Mouse (Mus musculus) hindbrain, embryonic 10.5 days (tissue): ENCODE results near the gene Evpl. TPM values are rescaled to one million over a fixed set of nuclear protein-coding genes. Genes with fewer than 3 reads are reported as not detected.

Experiments used
- DNase-seq: peaks from one replicate; pipeline ENCODE4 v3.0.0-alpha.2; 2017; ENCODE audit warnings: low spot score
- H3K27ac ChIP-seq: fragments of 300-500 bp; sonication (generic); 2 replicates; pipeline ENCODE4 v1.5.1; 2016; ENCODE audit warnings: mild to moderate bottlenecking, moderate library complexity
- H3K27me3 ChIP-seq: fragments of 300-500 bp; sonication (generic); 2 replicates; pipeline ENCODE4 v1.6.1; 2016; ENCODE audit warnings: mild to moderate bottlenecking; ENCODE audit not compliant: poor library complexity, insufficient read depth, severe bottlenecking
- H3K36me3 ChIP-seq: fragments of 300-500 bp; sonication (generic); 2 replicates; pipeline ENCODE4 v1.6.1; 2016; ENCODE audit warnings: mild to moderate bottlenecking, moderate library complexity
- H3K4me1 ChIP-seq: fragments of 300-500 bp; sonication (generic); replicated peaks from 2 replicates; pipeline ENCODE4 v1.6.1; 2016; ENCODE audit warnings: mild to moderate bottlenecking
- H3K4me3 ChIP-seq: fragments of 300-500 bp; sonication (generic); 2 replicates; pipeline ENCODE4 v1.5.1; 2016; ENCODE audit warnings: mild to moderate bottlenecking, moderate library complexity
- H3K9me3 ChIP-seq: fragments of 300-500 bp; sonication (generic); 2 replicates; pipeline ENCODE4 v1.6.1; 2016; ENCODE audit warnings: mild to moderate bottlenecking, moderate library complexity
- WGBS: fragments of 180-500 bp; shearing (Covaris S2); methylation state at CpG from one replicate; pipeline ENCODE4 v1.1.7; 2016; 5-methylcytosine and 5-hydroxymethylcytosine counted together
- polyA plus RNA-seq: library from polyadenylated mRNA; unstranded; fragments of >200 nt; fragmentation: Nextera tagmentation; extraction: Ambion mirVana; gene quantifications from 2 replicates; pipeline ENCODE4 v1.2.1, GENCODE M21; 2016

Evpl gene
- polyA plus RNA-seq, 1 experiment from 2014 or later = 0.76 TPM

DNA sequence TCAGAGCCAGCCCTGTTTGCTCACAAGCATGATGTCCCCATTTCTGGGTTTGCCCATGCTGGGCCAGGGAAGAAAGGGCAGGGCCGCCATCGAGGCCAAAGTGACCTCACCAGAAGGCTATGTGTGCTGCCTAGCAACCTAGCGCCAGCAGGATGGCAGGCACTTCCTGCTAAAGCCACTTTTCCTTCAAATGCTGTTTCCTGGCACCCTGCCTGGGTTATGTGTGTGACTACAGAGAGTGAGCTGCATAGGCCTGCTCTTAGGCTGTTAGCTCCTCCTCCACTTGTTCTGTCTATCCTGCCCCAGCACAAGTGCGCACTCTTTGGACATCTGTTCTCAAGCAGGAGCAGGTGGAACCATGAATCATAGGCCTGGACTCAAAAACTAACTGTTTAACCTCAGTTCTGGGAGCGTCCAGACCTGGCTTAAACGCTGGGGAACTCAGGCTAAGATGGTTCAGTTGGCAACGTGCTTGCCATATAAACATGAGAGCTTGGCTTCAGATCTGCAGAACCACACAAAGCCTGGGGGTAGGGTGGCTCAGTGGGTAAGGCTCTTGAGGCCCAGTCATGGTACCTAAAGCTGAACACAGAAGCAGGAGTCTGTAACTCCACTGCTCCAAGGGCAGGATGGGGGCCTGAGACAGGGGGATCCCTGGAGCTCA, 19.0 kb downstream of the Evpl start:
- peak; percentile 49 for DNase-seq
- Histone ChIP-seq H3K4me1 (peaks cover 40% of the 10 kb centered on the region), H3K27ac (peak overlapping the region; percentile 67), H3K36me3 (no peaks in the 10 kb centered on the region), H3K27me3 (peaks cover 39% of the 10 kb centered on the region), H3K9me3 (peaks cover 12% of the 10 kb centered on the region), H3K4me3 (no peak overlapping the region)
- 66% methylated on average over 7 of the region's 7 CpGs for WGBS

GRCm38 (mm10) chr11:116218263-116218662, 19.6 kb downstream of the Evpl start:
- no peak overlapping the region for H3K4me3 ChIP-seq
- WGBS = 89% methylated on average over 2 of the region's 2 CpGs
- peaks cover 33% of the 10 kb centered on the region for H3K27me3 ChIP-seq
- no peaks in the 10 kb centered on the region for H3K36me3 ChIP-seq
- peaks cover 12% of the 10 kb centered on the region for H3K9me3 ChIP-seq
- DNase-seq = no peak
- H3K27ac ChIP-seq = peak overlapping the region; percentile 67
- peaks cover 40% of the 10 kb centered on the region for H3K4me1 ChIP-seq

GRCm38 (mm10) chr11:116216549-116216948, 21.3 kb downstream of the Evpl start:
- peaks cover 25% of the 10 kb centered on the region for H3K4me1 ChIP-seq
- 85% methylated on average over 11 of the region's 11 CpGs for WGBS
- DNase-seq = no peak
- H3K4me3 ChIP-seq = no peak overlapping the region
- H3K9me3 ChIP-seq = peaks cover 7% of the 10 kb centered on the region
- peaks cover 16% of the 10 kb centered on the region for H3K27me3 ChIP-seq
- H3K36me3 ChIP-seq = no peaks in the 10 kb centered on the region
- H3K27ac ChIP-seq = no peak overlapping the region

DNA sequence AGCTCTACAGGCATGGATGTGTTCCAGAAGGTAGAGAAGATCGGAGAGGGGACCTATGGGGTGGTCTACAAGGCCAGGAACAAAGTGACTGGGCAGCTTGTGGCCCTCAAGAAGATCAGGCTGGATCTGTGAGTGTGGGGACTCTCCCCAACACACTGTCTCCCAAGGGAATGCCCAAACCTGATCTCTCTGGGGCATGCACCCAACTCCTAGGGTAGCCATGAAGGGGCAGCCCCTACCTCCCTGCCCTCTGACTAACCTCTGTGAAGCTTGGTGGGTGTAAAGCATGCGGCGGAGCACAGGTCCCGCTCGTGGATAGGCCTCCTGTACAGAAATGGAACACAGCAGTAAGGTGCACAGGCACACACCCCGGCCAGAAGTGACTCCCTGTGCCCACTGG, 21.9 kb downstream of the Evpl start:
- H3K4me1 ChIP-seq = peaks cover 25% of the 10 kb centered on the region
- H3K36me3 ChIP-seq = no peaks in the 10 kb centered on the region
- no peak overlapping the region for H3K4me3 ChIP-seq
- no peak overlapping the region for H3K27ac ChIP-seq
- 92% methylated on average over 6 of the region's 6 CpGs for WGBS
- DNase-seq = no peak
- peaks cover 10% of the 10 kb centered on the region for H3K27me3 ChIP-seq
- 0 out of 2 replicates have a peak, but pooled peaks cover 1% of the 10 kb centered on the region for H3K9me3 ChIP-seq

DNA sequence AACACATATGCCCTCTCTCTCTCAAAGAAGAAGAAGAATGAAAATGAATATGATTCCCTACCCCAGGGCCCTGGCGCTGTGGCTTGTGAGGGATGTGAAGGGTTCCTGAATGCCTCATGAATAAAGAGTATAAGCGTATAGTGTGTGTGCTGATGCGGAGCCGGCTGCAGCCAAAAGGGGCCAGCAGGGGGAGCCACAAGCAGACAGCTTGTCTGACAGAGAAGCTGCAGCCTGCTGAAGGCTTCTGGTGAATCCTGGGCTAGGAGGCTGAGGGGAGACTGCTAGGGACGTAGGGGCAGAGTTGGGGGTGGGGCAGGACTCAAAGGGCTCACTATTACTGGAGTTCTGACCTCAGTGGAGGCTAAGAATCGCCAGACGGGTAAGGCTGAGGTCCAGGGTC, 22.7 kb downstream of the Evpl start:
- H3K4me3 ChIP-seq = no peak overlapping the region
- no peaks in the 10 kb centered on the region for H3K36me3 ChIP-seq
- H3K9me3 ChIP-seq = no peaks in the 10 kb centered on the region
- no peak for DNase-seq
- H3K4me1 ChIP-seq = peaks cover 19% of the 10 kb centered on the region
- no peak overlapping the region for H3K27ac ChIP-seq
- 78% methylated on average over 7 of the region's 7 CpGs for WGBS
- H3K27me3 ChIP-seq = peaks cover 2% of the 10 kb centered on the region; the same call in 1 of the 2 replicates

- H3K36me3 ChIP-seq = no peaks in the 10 kb centered on the region
- no peaks in the 10 kb centered on the region for H3K9me3 ChIP-seq
- H3K4me3 ChIP-seq = no peak overlapping the region
- H3K27ac ChIP-seq = no peak overlapping the region
- WGBS = 93% methylated on average over 13 of the region's 13 CpGs
- H3K4me1 ChIP-seq = peaks cover 7% of the 10 kb centered on the region
- no peaks in the 10 kb centered on the region for H3K27me3 ChIP-seq
- no peak for DNase-seq
These were observed 23.9 kb downstream of the Evpl start for GRCm38 (mm10) chr11:116213877-116214510.

- Histone ChIP-seq H3K9me3 (no peaks in the 10 kb centered on the region), H3K4me3 (no peak overlapping the region), H3K27me3 (no peaks in the 10 kb centered on the region), H3K27ac (no peak overlapping the region), H3K4me1 (no peaks in the 10 kb centered on the region), H3K36me3 (no peaks in the 10 kb centered on the region)
- no peak for DNase-seq
- WGBS = 93% methylated on average over 6 of the region's 6 CpGs
These were observed 25.0 kb downstream of the Evpl start for GRCm38 (mm10) chr11:116212847-116213246.

DNA sequence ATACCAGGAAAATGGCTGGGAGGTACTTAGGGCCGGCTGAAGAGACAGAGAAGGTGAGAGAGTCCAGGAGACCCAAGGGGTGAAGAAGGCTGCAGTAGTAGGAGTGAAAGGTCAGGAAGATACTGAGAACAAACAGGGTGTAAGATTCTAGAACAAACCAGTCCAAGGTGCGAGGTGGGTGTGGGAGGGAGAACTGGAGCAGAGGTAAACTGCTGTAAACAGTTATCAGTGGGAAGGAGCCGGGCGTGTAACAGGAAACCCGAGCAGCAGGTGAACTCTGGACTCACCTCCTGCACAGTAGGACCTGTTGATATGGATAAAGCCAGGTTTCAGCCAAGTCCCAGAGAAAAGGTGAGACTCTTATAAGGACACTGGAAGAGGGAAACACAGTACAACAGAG, 27.2 kb downstream of the Evpl start:
- WGBS = 78% methylated on average over 5 of the region's 5 CpGs
- no peak overlapping the region for H3K27ac ChIP-seq

DNA sequence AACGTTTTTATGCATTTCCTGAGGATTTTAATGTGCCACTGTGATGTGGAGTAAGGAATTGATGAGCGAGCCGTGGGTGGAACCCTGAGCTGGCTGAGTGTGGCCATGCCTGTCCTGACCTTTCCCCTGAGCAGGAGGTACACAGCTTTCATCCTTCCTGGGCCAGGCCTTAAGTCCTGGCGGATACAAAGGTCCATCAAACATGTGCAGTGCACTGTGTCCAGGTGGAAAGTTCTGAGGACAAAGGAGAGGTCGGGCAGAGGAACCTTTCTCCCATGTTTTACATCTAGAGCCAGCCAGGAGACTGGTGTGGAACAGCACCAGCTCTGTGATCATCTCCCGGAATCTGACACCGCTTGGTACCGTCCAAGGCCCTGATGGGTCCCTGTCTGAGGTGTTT, 28.6 kb downstream of the Evpl start:
- H3K27ac ChIP-seq = no peak overlapping the region
- H3K4me3 ChIP-seq = no peak overlapping the region
- no peak for DNase-seq
- peaks cover 30% of the 10 kb centered on the region for H3K36me3 ChIP-seq
- no peaks in the 10 kb centered on the region for H3K27me3 ChIP-seq
- 81% methylated on average over 8 of the region's 8 CpGs for WGBS
- 0 out of 2 replicates have a peak, but pooled peaks cover 3% of the 10 kb centered on the region for H3K9me3 ChIP-seq
- no peaks in the 10 kb centered on the region for H3K4me1 ChIP-seq

More for the DNA sequence above, 27.2 kb downstream of the Evpl start:
- no peaks in the 10 kb centered on the region for H3K27me3 ChIP-seq
- peaks cover 19% of the 10 kb centered on the region for H3K36me3 ChIP-seq
- DNase-seq = no peak
- no peak overlapping the region for H3K4me3 ChIP-seq
- 0 out of 2 replicates have a peak, but pooled peaks cover 3% of the 10 kb centered on the region for H3K9me3 ChIP-seq
- H3K4me1 ChIP-seq = no peaks in the 10 kb centered on the region

DNA sequence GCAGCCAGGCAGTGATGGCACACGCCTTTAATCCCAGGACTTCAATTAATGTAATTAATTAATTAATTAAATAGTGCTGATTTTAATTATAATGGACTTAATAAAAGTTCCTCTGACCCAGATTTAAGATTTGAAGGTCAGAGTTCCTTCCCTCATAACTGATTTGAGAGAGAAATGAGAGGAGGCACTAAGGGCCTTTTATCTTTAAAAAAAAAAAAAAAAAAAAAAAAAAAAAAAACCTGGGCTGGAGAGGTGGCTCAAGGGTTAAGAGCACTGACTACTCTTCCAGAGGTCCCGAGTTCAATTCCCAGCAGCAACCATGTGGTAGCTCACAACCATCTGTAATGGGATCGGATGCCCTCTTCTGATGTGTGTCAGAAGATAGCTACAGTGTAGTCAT, 29.2 kb downstream of the Evpl start:
- Histone ChIP-seq H3K36me3 (peaks cover 30% of the 10 kb centered on the region), H3K4me3 (no peak overlapping the region), H3K27me3 (no peaks in the 10 kb centered on the region), H3K27ac (no peak overlapping the region), H3K4me1 (no peaks in the 10 kb centered on the region), H3K9me3 (0 out of 2 replicates have a peak, but pooled peaks cover 3% of the 10 kb centered on the region)
- WGBS = 86% methylated on average over 3 of the region's 3 CpGs
- DNase-seq = no peak

DNA sequence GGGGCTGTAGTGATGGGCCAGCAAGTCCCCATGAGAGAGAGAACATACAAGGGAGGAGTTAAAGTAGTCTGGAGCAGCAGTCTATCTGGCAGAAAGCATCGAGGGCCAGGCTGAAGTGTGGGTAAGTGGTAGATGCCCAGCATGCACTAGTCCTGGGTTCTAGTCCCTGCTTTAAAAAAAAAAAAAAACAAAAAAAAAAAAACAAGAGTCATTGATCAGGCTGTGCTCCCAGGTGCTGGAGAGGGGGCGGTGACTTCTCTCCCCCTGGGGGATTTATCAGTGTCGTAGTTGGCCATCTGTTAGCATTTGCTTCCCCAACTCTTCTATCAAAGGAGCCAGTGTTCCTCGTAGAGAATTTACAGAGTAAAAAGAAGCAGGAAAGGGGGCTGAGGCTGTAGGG, 31.2 kb downstream of the Evpl start:
- 69% methylated on average over 4 of the region's 4 CpGs for WGBS
- Histone ChIP-seq H3K4me1 (no peaks in the 10 kb centered on the region), H3K27me3 (no peaks in the 10 kb centered on the region), H3K36me3 (peaks cover 35% of the 10 kb centered on the region), H3K9me3 (0 out of 2 replicates have a peak, but pooled peaks cover 3% of the 10 kb centered on the region), H3K4me3 (no peak overlapping the region), H3K27ac (no peak overlapping the region)
- DNase-seq = no peak

DNA sequence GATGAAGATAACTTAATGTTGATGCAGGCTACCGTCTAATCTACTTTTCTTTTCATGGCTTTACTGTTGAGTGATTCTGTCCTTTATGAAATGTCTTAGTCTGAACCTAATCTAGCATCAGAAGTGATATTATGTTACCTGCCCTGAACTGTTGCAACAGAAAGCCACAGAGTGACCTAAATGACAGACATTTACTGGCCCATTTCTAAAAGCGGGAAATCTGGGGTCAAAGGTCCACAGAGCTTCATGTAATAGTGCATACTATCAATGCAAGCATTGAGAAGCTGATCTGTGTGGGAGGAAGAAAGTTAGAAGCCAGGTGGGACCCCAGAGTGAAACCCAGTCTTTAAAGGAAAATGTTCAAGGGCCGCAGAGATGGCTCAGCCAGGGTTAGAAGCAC, 34.7 kb downstream of the Evpl start:
- peaks cover 35% of the 10 kb centered on the region for H3K36me3 ChIP-seq
- peaks cover 9% of the 10 kb centered on the region for H3K4me1 ChIP-seq
- no peak for DNase-seq
- 91% methylated on average over 3 of the region's 3 CpGs for WGBS
- no peak overlapping the region for H3K27ac ChIP-seq
- H3K4me3 ChIP-seq = no peak overlapping the region
- 0 out of 2 replicates have a peak, but pooled peaks cover 3% of the 10 kb centered on the region for H3K9me3 ChIP-seq
- H3K27me3 ChIP-seq = no peaks in the 10 kb centered on the region

GRCm38 (mm10) chr11:116201151-116201550, 36.7 kb downstream of the Evpl start:
- H3K36me3 ChIP-seq = peaks cover 30% of the 10 kb centered on the region
- peaks cover 19% of the 10 kb centered on the region for H3K4me1 ChIP-seq
- no peak overlapping the region for H3K4me3 ChIP-seq
- H3K9me3 ChIP-seq = no peaks in the 10 kb centered on the region
- no peak overlapping the region for H3K27ac ChIP-seq
- WGBS = 87% methylated on average over 2 of the region's 2 CpGs
- DNase-seq = no peak
- no peaks in the 10 kb centered on the region for H3K27me3 ChIP-seq
